ENCODE assay signal across 9 mouse cellular contexts in genomic region chr13:69543595-69543994, GRCm38 (mm10). TPM values are rescaled to one million over a fixed set of nuclear protein-coding genes. Genes with fewer than 3 reads are reported as not detected.
A peak's percentile ranks its signal among the peaks of the same experiment; 100 is the strongest.
DNase-seq lines count a peak whose midpoint lies in the region; ATAC-seq and TF ChIP-seq lines count a peak whose summit lies in the region.
"Had no signal": no experiment of that assay in that cellular context is flagged by ENCODE, and none has a peak within 500 bp of the region (broad histone marks: within the 10 kb centered on the region; RNA-seq: fewer than 3 reads in every experiment).

No protein-coding gene starts in this region.

- peak; percentile 10; the same call in 1 of the 2 replicates for ATAC-seq in heart, postnatal 0 days (ENCODE audit: insufficient read depth, low read depth)
- ATAC-seq in limb, embryonic 11.5 days (ENCODE audit: insufficient number of reproducible peaks, low FRiP score, low TSS enrichment, low read depth), result no peak
- peak; percentile 40; the same call in 1 of the 2 replicates for ATAC-seq in neural tube, embryonic 13.5 days (ENCODE audit: low read depth)
- no peak for ATAC-seq in activated CD4-positive, CD25-positive, alpha-beta regulatory T cell, adult 4 months

- 35% methylated on average over 12 of the region's 12 CpGs for WGBS in heart, postnatal 0 days
- 54% methylated on average over 12 of the region's 12 CpGs for WGBS in limb, embryonic 11.5 days
- 39% methylated on average over 12 of the region's 12 CpGs for WGBS in neural tube, embryonic 13.5 days

- H3K9ac ChIP-seq in heart, postnatal 0 days (replicated peaks; ENCODE audit: low read depth, low read length), result peak overlapping the region; percentile 21
- H3K9ac ChIP-seq in limb, embryonic 11.5 days (ENCODE audit: low read length), result no peak overlapping the region
- H3K9ac ChIP-seq in neural tube, embryonic 13.5 days, result peak overlapping the region; percentile 10

- no peak for TF ChIP-seq EP300 in heart, postnatal 0 days (IDR thresholded peaks at IDR 0.05; ENCODE audit: low read depth)

- peak overlapping the region; percentile 45 for H3K4me2 ChIP-seq in heart, postnatal 0 days (ENCODE audit: low read depth, low read length)
- peak overlapping the region; percentile 37; the same call in 1 of the 2 replicates for H3K4me2 ChIP-seq in limb, embryonic 11.5 days (ENCODE audit: low read depth, severe bottlenecking)
- H3K4me2 ChIP-seq in neural tube, embryonic 13.5 days, result peak overlapping the region; percentile 39

- 0 out of 2 replicates have a peak overlapping the region, but pooled peaks have one; percentile 61 for H3K27ac ChIP-seq in layer of hippocampus, adult 2 months
- H3K27ac ChIP-seq in heart, postnatal 0 days (ENCODE audit: low read depth), result peak overlapping the region; percentile 92
- no peak overlapping the region for H3K27ac ChIP-seq in limb, embryonic 11.5 days (replicated peaks; ENCODE audit: low read depth, low read length)
- H3K27ac ChIP-seq in neural tube, embryonic 13.5 days (replicated peaks), result no peak overlapping the region

- TF ChIP-seq CTCF in layer of hippocampus, adult 2 months (conservative IDR thresholded peaks at IDR 0.05), result no peak
- no peak for TF ChIP-seq CTCF in heart, postnatal 0 days (IDR thresholded peaks at IDR 0.05; ENCODE audit: low read depth)

- no peaks in the 10 kb centered on the region for H3K9me3 ChIP-seq in heart, postnatal 0 days (replicated peaks; ENCODE audit: control insufficient read depth, low read length)
- H3K9me3 ChIP-seq in limb, embryonic 11.5 days (ENCODE audit: control insufficient read depth, low read length), result no peaks in the 10 kb centered on the region
- H3K9me3 ChIP-seq in neural tube, embryonic 13.5 days, result no peaks in the 10 kb centered on the region

- H3K4me3 ChIP-seq in layer of hippocampus, adult 2 months, result no peak overlapping the region
- peak overlapping the region; percentile 8; the same call in 1 of the 2 replicates for H3K4me3 ChIP-seq in heart, postnatal 0 days (ENCODE audit: low read depth, low read length)
- no peak overlapping the region for H3K4me3 ChIP-seq in limb, embryonic 11.5 days (ENCODE audit: low read depth, low read length)
- no peak overlapping the region for H3K4me3 ChIP-seq in neural tube, embryonic 13.5 days

- peaks cover 38% of the 10 kb centered on the region for H3K4me1 ChIP-seq in heart, postnatal 0 days (ENCODE audit: control insufficient read depth, insufficient read depth)
- peaks cover 16% of the 10 kb centered on the region for H3K4me1 ChIP-seq in limb, embryonic 11.5 days (ENCODE audit: control insufficient read depth, insufficient read depth, low read length)
- peaks cover 37% of the 10 kb centered on the region for H3K4me1 ChIP-seq in neural tube, embryonic 13.5 days (replicated peaks)

- no peaks in the 10 kb centered on the region for H3K27me3 ChIP-seq in heart, postnatal 0 days (ENCODE audit: control insufficient read depth, insufficient read depth, low read length)
- no peaks in the 10 kb centered on the region for H3K27me3 ChIP-seq in limb, embryonic 11.5 days (ENCODE audit: control insufficient read depth, insufficient read depth, low read length)
- H3K27me3 ChIP-seq in neural tube, embryonic 13.5 days, result no peaks in the 10 kb centered on the region

- no peak for DNase-seq in layer of hippocampus, adult 2 months (ENCODE audit: low spot score in 2 of 2)
- DNase-seq in layer of hippocampus, postnatal 14 days (ENCODE audit: low spot score in 2 of 2), result no peak
- no peak for DNase-seq in heart, postnatal 0 days (ENCODE audit: low spot score)
- DNase-seq in limb, embryonic 11.5 days (ENCODE audit: low spot score), result no peak
- DNase-seq in gastrocnemius, postnatal 10 days, result no peak
- no peak for DNase-seq in right cerebral cortex, adult 18-20 months
- DNase-seq: right cerebral cortex, postnatal 4 days had no signal

- H3K36me3 ChIP-seq in heart, postnatal 0 days (replicated peaks; ENCODE audit: control insufficient read depth, insufficient read depth, low read length), result no peaks in the 10 kb centered on the region
- no peaks in the 10 kb centered on the region for H3K36me3 ChIP-seq in limb, embryonic 11.5 days (ENCODE audit: control insufficient read depth, insufficient read depth, low read length)
- H3K36me3 ChIP-seq in neural tube, embryonic 13.5 days, result no peaks in the 10 kb centered on the region

RNA-seq across cellular contexts. Expression of gene Tent4a, which starts 9.2 kb away (rescaled TPM):
- total RNA-seq in layer of hippocampus, adult 2 months (2021), result 10 to 100 TPM; 44.0 to 46.4 TPM
- total RNA-seq in layer of hippocampus, postnatal 14 days (2021), result 10 to 100 TPM; 38.0 to 38.2 TPM
- total RNA-seq in heart, postnatal 0 days (2014; rRNA removed; ENCODE audit: low replicate concordance), result 6.5 and 10.6 TPM in 2 replicates
- polyA plus RNA-seq in heart, postnatal 0 days (2015; fragmentation: Nextera tagmentation; extraction: Ambion mirVana), result 1.6 and 1.9 TPM in 2 replicates
- polyA plus RNA-seq in limb, embryonic 11.5 days (2014; fragmentation: Nextera tagmentation; extraction: Ambion mirVana), result 8.4 and 8.5 TPM in 2 replicates
- polyA plus RNA-seq in neural tube, embryonic 13.5 days (2015; fragmentation: Nextera tagmentation; extraction: Ambion mirVana), result 6.1 and 6.3 TPM in 2 replicates
- 10 to 100 TPM; 11.6 to 14.3 TPM for total RNA-seq in gastrocnemius, postnatal 10 days (2021)
- 1 to 10 TPM; 4.4 to 4.5 TPM for polyA plus RNA-seq in activated CD4-positive, CD25-positive, alpha-beta regulatory T cell, adult 4 months (2017; shearing (Covaris generic))

RNA-seq across cellular contexts. Expression of gene Nsun2, which starts 10.0 kb away (rescaled TPM):
- total RNA-seq in layer of hippocampus, adult 2 months (2021), result 10 to 100 TPM; 99.2 to 99.8 TPM
- total RNA-seq in layer of hippocampus, postnatal 14 days (2021), result 10 to 100 TPM; 72.2 to 75.5 TPM
- 21.7 and 21.8 TPM in 2 replicates for total RNA-seq in heart, postnatal 0 days (2014; rRNA removed; ENCODE audit: low replicate concordance)
- 34.2 and 34.3 TPM in 2 replicates for polyA plus RNA-seq in heart, postnatal 0 days (2015; fragmentation: Nextera tagmentation; extraction: Ambion mirVana)
- polyA plus RNA-seq in limb, embryonic 11.5 days (2014; fragmentation: Nextera tagmentation; extraction: Ambion mirVana), result 149 and 159 TPM in 2 replicates
- polyA plus RNA-seq in neural tube, embryonic 13.5 days (2015; fragmentation: Nextera tagmentation; extraction: Ambion mirVana), result 78.5 and 87.1 TPM in 2 replicates
- total RNA-seq in gastrocnemius, postnatal 10 days (2021), result 10 to 100 TPM; 42.8 to 50.4 TPM
- 10 to 100 TPM; 35.8 to 36.9 TPM for polyA plus RNA-seq in activated CD4-positive, CD25-positive, alpha-beta regulatory T cell, adult 4 months (2017; shearing (Covaris generic))

Comparison
In these comparisons a context has a peak if more than half of its experiments do, and no peak if none do; other contexts are left out.
1. H3K27ac ChIP-seq: peak in layer of hippocampus, adult 2 months (single experiment) and heart, postnatal 0 days (single experiment); none in limb, embryonic 11.5 days (single experiment) and neural tube, embryonic 13.5 days (single experiment).
2. ATAC-seq: peak in heart, postnatal 0 days (single experiment) and neural tube, embryonic 13.5 days (single experiment); none in limb, embryonic 11.5 days (single experiment) and activated CD4-positive, CD25-positive, alpha-beta regulatory T cell, adult 4 months (single experiment).
3. Peak in every context shown above with its lines, with median percentiles within 50 percentile points of each other: H3K4me2 ChIP-seq.